Comparison of ENCODE assay signal across 7 mouse cellular contexts in the genomic region with DNA sequence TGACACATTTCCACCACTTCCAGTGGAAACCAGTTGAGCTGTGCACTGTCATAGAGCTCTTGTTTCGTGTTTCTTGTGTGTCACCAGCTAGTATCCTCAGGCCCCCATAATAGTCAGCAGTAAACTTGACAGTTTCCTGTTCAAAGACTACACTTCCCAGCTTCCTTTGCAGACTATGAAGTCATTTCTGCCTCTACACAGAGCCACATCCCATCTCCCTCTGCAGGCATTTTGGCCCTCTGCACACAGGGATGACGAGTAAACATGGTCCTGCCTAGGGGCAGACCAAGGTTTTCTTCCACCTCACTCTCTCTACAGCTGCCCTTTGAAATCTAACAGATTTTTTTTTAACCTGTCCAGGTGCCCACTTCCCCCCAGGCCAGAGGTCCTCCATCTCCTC. TPM values are rescaled to one million over a fixed set of nuclear protein-coding genes. Genes with fewer than 3 reads are reported as not detected.
DNase-seq lines count a peak whose midpoint lies in the region; ATAC-seq and TF ChIP-seq lines count a peak whose summit lies in the region.

No protein-coding gene starts in this region.

- H3K27me3 ChIP-seq in MEL (ENCODE audit: control insufficient read depth in 1 of 2, insufficient read depth in 2 of 2, low read length in 2 of 2) = no peaks in the 10 kb centered on the region
- H3K27me3 ChIP-seq in liver, embryonic 15.5 days = no peaks in the 10 kb centered on the region

- peaks cover 0 to 8% of the 10 kb centered on the region in 2 experiments; a peak in 3 of 4 replicates for H3K36me3 ChIP-seq in MEL (ENCODE audit: control insufficient read depth in 1 of 2, insufficient read depth in 2 of 2, low read length in 2 of 2)
- peaks cover 22% of the 10 kb centered on the region for H3K36me3 ChIP-seq in liver, embryonic 15.5 days (replicated peaks)

- TF ChIP-seq CTCF in MEL (IDR thresholded peaks at IDR 0.05 in 2 of 3, conservative IDR thresholded peaks at IDR 0.05 in 1 of 3; ENCODE audit: control insufficient read depth in 1 of 3, insufficient read depth in 1 of 3, low read depth in 2 of 3, low read length in 3 of 3, poor library complexity in 1 of 3, severe bottlenecking in 1 of 3) = peak in 1 of 3 experiments; percentile 10; a peak in 1 of 6 replicates

- no peak overlapping the region for H3K4me3 ChIP-seq in MEL (ENCODE audit: control insufficient read depth in 1 of 2, insufficient read depth in 1 of 2, low read depth in 2 of 2, low read length in 2 of 2)
- no peak overlapping the region for H3K4me3 ChIP-seq in liver, embryonic 15.5 days (replicated peaks)

- H3K79me2 ChIP-seq in MEL (ENCODE audit: control insufficient read depth, insufficient read depth, low read length, poor library complexity) = peaks cover 14% of the 10 kb centered on the region

- H3K27ac ChIP-seq in MEL (ENCODE audit: control insufficient read depth, low read depth, low read length) = no peak overlapping the region
- H3K27ac ChIP-seq in liver, embryonic 15.5 days (replicated peaks) = peak overlapping the region; percentile 34; the same call in 1 of the 2 replicates

- TF ChIP-seq RAD21 in MEL (IDR thresholded peaks at IDR 0.05; ENCODE audit: low read depth, low read length) = no peak; the same call in 1 of the 2 replicates

- H3K4me1 ChIP-seq in MEL (ENCODE audit: control insufficient read depth in 1 of 2, insufficient read depth in 2 of 2, low read length in 2 of 2) = peaks cover 7 to 19% of the 10 kb centered on the region in 2 experiments
- peaks cover 41% of the 10 kb centered on the region for H3K4me1 ChIP-seq in liver, embryonic 15.5 days (replicated peaks)

- DNase-seq in kidney, postnatal 14 days = peak; percentile 27
- no peak for DNase-seq in kidney, adult 8-10 months
- peak; percentile 36 for DNase-seq in CD4-positive, CD25-positive, alpha-beta regulatory T cell, adult 2 months (ENCODE audit: low read depth, low spot score)
- peak; percentile 62 for DNase-seq in MEL (ENCODE audit: low read depth, low spot score)
- no peak for DNase-seq in layer of hippocampus, postnatal 25 days (ENCODE audit: extremely low spot score in 1 of 2, low spot score in 1 of 2)
- DNase-seq in frontal cortex, postnatal 36 days (ENCODE audit: low spot score in 2 of 2) = no peak

- TF ChIP-seq POLR2A in MEL (IDR thresholded peaks at IDR 0.05; ENCODE audit: control insufficient read depth in 1 of 2, insufficient read depth in 1 of 2, low read depth in 1 of 2, low read length in 2 of 2, poor library complexity in 1 of 2) = no peak

- no peaks in the 10 kb centered on the region for H3K9me3 ChIP-seq in MEL (replicated peaks; ENCODE audit: insufficient read depth, low read length)
- no peaks in the 10 kb centered on the region for H3K9me3 ChIP-seq in liver, embryonic 15.5 days (replicated peaks)

- no peak for ATAC-seq in liver, embryonic 15.5 days (ENCODE audit: insufficient read depth)

- no peak overlapping the region for H3K9ac ChIP-seq in MEL (ENCODE audit: control insufficient read depth, low read depth, low read length, poor library complexity, severe bottlenecking)
- no peak overlapping the region for H3K9ac ChIP-seq in liver, embryonic 15.5 days

- no peak for TF ChIP-seq EP300 in MEL (IDR thresholded peaks at IDR 0.05; ENCODE audit: low read depth in 1 of 2, low read length in 2 of 2)

- WGBS in liver, embryonic 15.5 days (ENCODE audit: insufficient replicate concordance) = 33% methylated on average over 2 of the region's 2 CpGs

- no peak overlapping the region; the same call in 1 of the 2 replicates for H3K4me2 ChIP-seq in liver, embryonic 15.5 days

TF ChIP-seq in MEL, 35 proteins besides CTCF, POLR2A, EP300 and RAD21:
- TF ChIP-seq POLR2AphosphoS2 (IDR thresholded peaks at IDR 0.05; ENCODE audit: low read length) (no peak; the same call in 1 of the 2 replicates), SMC3 (IDR thresholded peaks at IDR 0.05; ENCODE audit: low read depth, low read length) (0 out of 2 replicates have a peak, but pooled peaks have one; percentile 18), SIN3A (IDR thresholded peaks at IDR 0.05; ENCODE audit: low read length) (peak; percentile 75), HCFC1 (IDR thresholded peaks at IDR 0.05; ENCODE audit: low read depth, low read length) (peak; percentile 91), KAT2A (conservative IDR thresholded peaks at IDR 0.05; ENCODE audit: low read depth, low read length) (peak; percentile 60), MAZ (IDR thresholded peaks at IDR 0.05; ENCODE audit: low read depth, low read length) (0 out of 2 replicates have a peak, but pooled peaks have one; percentile 30), USF1 (IDR thresholded peaks at IDR 0.05; ENCODE audit: low read depth, low read length) (no peak)

RNA-seq across cellular contexts. Expression of a gene that starts 2.1 kb away (rescaled TPM):
- 27.2 and 36.6 TPM in 2 replicates for total RNA-seq in MEL (2012; rRNA removed)
- polyA plus RNA-seq in MEL (2012; ENCODE audit: insufficient read depth in 1 of 2, insufficient read length in 2 of 2, low read depth in 1 of 2, low replicate concordance in 2 of 2, missing spikeins in 1 of 2) = 10 to 100 TPM in 1 of 2 experiments, not detected in 1; 83.5 TPM
- 41.8 and 47.6 TPM in 2 replicates for polyA plus RNA-seq in liver, embryonic 15.5 days (2015; fragmentation: Nextera tagmentation; extraction: Ambion mirVana)
- 10 to 100 TPM; 86.1 to 86.5 TPM for total RNA-seq in layer of hippocampus, postnatal 25 days (2021)

RNA-seq across cellular contexts. Expression of a gene that starts 3.5 kb away (rescaled TPM):
- total RNA-seq in MEL (2012; rRNA removed) = not detected in 2 replicates
- not detected for polyA plus RNA-seq in MEL (2012; ENCODE audit: insufficient read depth in 1 of 2, insufficient read length in 2 of 2, low read depth in 1 of 2, low replicate concordance in 2 of 2, missing spikeins in 1 of 2)
- 0.36 and 0.38 TPM in 2 replicates for polyA plus RNA-seq in liver, embryonic 15.5 days (2015; fragmentation: Nextera tagmentation; extraction: Ambion mirVana)
- total RNA-seq in layer of hippocampus, postnatal 25 days (2021) = not detected

RNA-seq across cellular contexts. Expression of a gene that starts 17.0 kb away (rescaled TPM):
- not detected in 2 replicates for total RNA-seq in MEL (2012; rRNA removed)
- not detected for polyA plus RNA-seq in MEL (2012; ENCODE audit: insufficient read depth in 1 of 2, insufficient read length in 2 of 2, low read depth in 1 of 2, low replicate concordance in 2 of 2, missing spikeins in 1 of 2)
- polyA plus RNA-seq in liver, embryonic 15.5 days (2015; fragmentation: Nextera tagmentation; extraction: Ambion mirVana) = 16.9 and 20.5 TPM in 2 replicates
- total RNA-seq in layer of hippocampus, postnatal 25 days (2021) = under 1 TPM; 0.15 to 0.19 TPM

RNA-seq across cellular contexts. Expression of a gene that starts 25.6 kb away (rescaled TPM):
- total RNA-seq in MEL (2012; rRNA removed) = 625 and 639 TPM in 2 replicates
- 1,000 to 10,000 TPM in 1 of 2 experiments, 100 to 1,000 TPM in 1; 563 to 1,152 TPM for polyA plus RNA-seq in MEL (2012; ENCODE audit: insufficient read depth in 1 of 2, insufficient read length in 2 of 2, low read depth in 1 of 2, low replicate concordance in 2 of 2, missing spikeins in 1 of 2)
- 635 and 803 TPM in 2 replicates for polyA plus RNA-seq in liver, embryonic 15.5 days (2015; fragmentation: Nextera tagmentation; extraction: Ambion mirVana)
- 100 to 1,000 TPM; 127 to 136 TPM for total RNA-seq in layer of hippocampus, postnatal 25 days (2021)

RNA-seq across cellular contexts. Expression of a gene that starts 34.0 kb away (rescaled TPM):
- 364 and 367 TPM in 2 replicates for total RNA-seq in MEL (2012; rRNA removed)
- 100 to 1,000 TPM; 601 to 821 TPM for polyA plus RNA-seq in MEL (2012; ENCODE audit: insufficient read depth in 1 of 2, insufficient read length in 2 of 2, low read depth in 1 of 2, low replicate concordance in 2 of 2, missing spikeins in 1 of 2)
- polyA plus RNA-seq in liver, embryonic 15.5 days (2015; fragmentation: Nextera tagmentation; extraction: Ambion mirVana) = 222 and 238 TPM in 2 replicates
- total RNA-seq in layer of hippocampus, postnatal 25 days (2021) = 100 to 1,000 TPM; 306 to 324 TPM

Comparison
In these comparisons a context has a peak if more than half of its experiments do, and no peak if none do; other contexts are left out.
1. DNase-seq: peak in kidney, postnatal 14 days (single experiment), CD4-positive, CD25-positive, alpha-beta regulatory T cell, adult 2 months (single experiment) and MEL (single experiment); none in kidney, adult 8-10 months (0 of 2), layer of hippocampus, postnatal 25 days (0 of 2) and frontal cortex, postnatal 36 days (0 of 2).